In the genomic region with DNA sequence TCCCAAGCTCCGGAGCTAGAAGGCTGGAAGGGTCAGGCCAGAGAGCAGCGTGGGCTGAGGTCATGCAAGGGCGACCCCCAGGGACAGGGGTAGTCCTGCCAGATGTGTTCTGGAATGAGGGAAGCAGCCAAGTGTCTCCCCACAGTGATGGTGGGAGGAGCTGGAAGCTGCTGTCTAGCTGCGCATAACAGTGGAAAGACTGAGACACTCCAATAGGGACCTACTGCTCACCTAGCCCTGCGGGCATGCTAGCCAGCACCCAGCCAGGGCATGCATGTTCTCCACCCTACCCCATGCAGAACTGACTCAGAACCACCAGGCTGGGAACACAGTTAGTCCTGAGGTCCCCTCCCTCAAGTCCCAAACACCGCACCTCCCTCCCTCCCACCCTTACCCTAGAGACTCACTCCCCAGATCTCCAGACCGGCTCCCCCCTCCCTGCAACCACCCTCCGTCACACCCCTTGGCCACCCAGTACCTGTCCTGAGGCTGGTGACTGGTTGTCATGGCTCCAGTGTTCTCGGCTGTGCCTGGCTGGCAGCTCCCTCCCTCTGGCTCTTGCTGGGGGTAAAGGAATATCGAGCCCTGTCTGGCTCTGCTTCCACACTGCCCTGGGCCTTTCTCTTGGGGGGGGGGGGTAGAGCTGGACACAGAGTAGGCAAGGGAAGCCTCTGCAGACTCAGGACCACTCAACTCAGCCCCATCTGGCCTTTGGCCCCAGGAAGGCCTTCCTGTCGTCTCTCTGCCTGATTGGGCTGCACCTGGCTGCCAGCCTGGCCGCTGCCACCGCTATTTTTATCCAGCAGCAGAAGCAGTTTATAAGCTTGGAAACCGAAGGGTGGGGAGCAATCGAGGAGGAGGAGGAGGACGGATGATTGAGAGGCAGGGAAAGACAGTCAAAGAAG, we compare ENCODE assay signal across 8 mouse cellular contexts. TPM values are rescaled to one million over a fixed set of nuclear protein-coding genes. Genes with fewer than 3 reads are reported as not detected.
DNase-seq lines count a peak whose midpoint lies in the region; ATAC-seq and TF ChIP-seq lines count a peak whose summit lies in the region.

No protein-coding gene starts in this region.

- TF ChIP-seq POLR2A in ES-Bruce4 (IDR thresholded peaks at IDR 0.05; ENCODE audit: insufficient read depth, low read length) = no peak

- 65% methylated on average over 16 of the region's 16 CpGs for WGBS in forebrain, embryonic 13.5 days
- WGBS in limb, embryonic 12.5 days = 47% methylated on average over 16 of the region's 16 CpGs

- peaks cover 32% of the 10 kb centered on the region for H3K36me3 ChIP-seq in ES-Bruce4 (ENCODE audit: control insufficient read depth, insufficient read depth, low read length, poor library complexity, severe bottlenecking)
- H3K36me3 ChIP-seq in forebrain, embryonic 13.5 days (ENCODE audit: poor library complexity, severe bottlenecking) = peaks cover 17% of the 10 kb centered on the region
- peaks cover 9% of the 10 kb centered on the region; the same call in 1 of the 2 replicates for H3K36me3 ChIP-seq in limb, embryonic 12.5 days

- H3K4me2 ChIP-seq in forebrain, embryonic 13.5 days = peak overlapping the region; percentile 22; the same call in 1 of the 2 replicates
- peak overlapping the region; percentile 23; the same call in 1 of the 2 replicates for H3K4me2 ChIP-seq in limb, embryonic 12.5 days

- peak overlapping the region; percentile 40 for H3K4me3 ChIP-seq in ES-Bruce4 (ENCODE audit: low read depth, low read length)
- no peak overlapping the region for H3K4me3 ChIP-seq in forebrain, embryonic 13.5 days
- H3K4me3 ChIP-seq in limb, embryonic 12.5 days (replicated peaks) = no peak overlapping the region

- peaks cover 3% of the 10 kb centered on the region for H3K4me1 ChIP-seq in ES-Bruce4 (ENCODE audit: control insufficient read depth, insufficient read depth, low read length)
- H3K4me1 ChIP-seq in forebrain, embryonic 13.5 days = peaks cover 50% of the 10 kb centered on the region
- H3K4me1 ChIP-seq in limb, embryonic 12.5 days (replicated peaks) = peaks cover 61% of the 10 kb centered on the region

- no peak for ATAC-seq in forebrain, embryonic 13.5 days
- ATAC-seq in limb, embryonic 12.5 days (ENCODE audit: insufficient number of reproducible peaks, insufficient read depth, low FRiP score, low TSS enrichment, low read depth) = no peak

- peak overlapping the region; percentile 75; the same call in 1 of the 2 replicates for H3K9ac ChIP-seq in ES-Bruce4 (ENCODE audit: low read depth, poor library complexity, severe bottlenecking)
- peak overlapping the region; percentile 40 for H3K9ac ChIP-seq in forebrain, embryonic 13.5 days
- peak overlapping the region; percentile 50 for H3K9ac ChIP-seq in limb, embryonic 12.5 days (replicated peaks)

- H3K27ac ChIP-seq in ES-Bruce4 (ENCODE audit: insufficient read depth, low read length) = 0 out of 2 replicates have a peak overlapping the region, but pooled peaks have one; percentile 16
- no peak overlapping the region for H3K27ac ChIP-seq in forebrain, embryonic 13.5 days
- no peak overlapping the region for H3K27ac ChIP-seq in limb, embryonic 12.5 days

- H3K27me3 ChIP-seq in ES-Bruce4 (ENCODE audit: control insufficient read depth, insufficient read depth, low read length, poor library complexity, severe bottlenecking) = no peaks in the 10 kb centered on the region
- peaks cover 8% of the 10 kb centered on the region for H3K27me3 ChIP-seq in forebrain, embryonic 13.5 days
- H3K27me3 ChIP-seq in limb, embryonic 12.5 days = peaks cover 41% of the 10 kb centered on the region

- peak; percentile 72 for TF ChIP-seq EP300 in ES-Bruce4 (IDR thresholded peaks at IDR 0.05; ENCODE audit: insufficient read depth, low read depth, low read length)

- peak; percentile 65 for DNase-seq in adrenal gland, adult 2 months
- DNase-seq in adrenal gland, postnatal 4 days (ENCODE audit: low spot score in 2 of 2) = no peak
- DNase-seq in heart, postnatal 36 days = peak; percentile 69 to 77
- peak; percentile 38 for DNase-seq in thymus, postnatal 4 days
- DNase-seq in layer of hippocampus, adult 18-20 months (ENCODE audit: low spot score in 2 of 2) = no peak

- TF ChIP-seq CTCF in ES-Bruce4 (IDR thresholded peaks at IDR 0.05; ENCODE audit: low read depth, low read length) = no peak

- H3K9me3 ChIP-seq in ES-Bruce4 (replicated peaks; ENCODE audit: control insufficient read depth, insufficient read depth, low read length, poor library complexity, severe bottlenecking) = no peaks in the 10 kb centered on the region
- no peaks in the 10 kb centered on the region for H3K9me3 ChIP-seq in forebrain, embryonic 13.5 days (replicated peaks)
- H3K9me3 ChIP-seq in limb, embryonic 12.5 days = peaks cover 5% of the 10 kb centered on the region; the same call in 1 of the 2 replicates

- intact Hi-C loops in heart, postnatal 36 days (cut with DNase I) = no loop called here

RNA-seq across cellular contexts. Expression of gene Slc29a1, which starts 7.5 kb away (rescaled TPM):
- 100 to 1,000 TPM; 104 to 197 TPM for total RNA-seq in adrenal gland, adult 2 months (2021)
- 288 and 410 TPM in 2 replicates for polyA plus RNA-seq in adrenal gland, adult 2 months (2012; rRNA removed)
- total RNA-seq in adrenal gland, postnatal 4 days (2021) = 100 to 1,000 TPM; 138 to 145 TPM
- 132 and 134 TPM in 2 replicates for polyA plus RNA-seq in ES-Bruce4 (2011; ENCODE audit: insufficient read depth, insufficient read length, low read depth, missing spikeins)
- 47.2 and 51.9 TPM in 2 replicates for polyA plus RNA-seq in forebrain, embryonic 13.5 days (2015; fragmentation: Nextera tagmentation; extraction: Ambion mirVana)
- total RNA-seq in heart, postnatal 36 days (2021) = 10 to 100 TPM; 66.7 to 73.5 TPM
- 55.4 and 58.7 TPM in 2 replicates for polyA plus RNA-seq in limb, embryonic 12.5 days (2016; fragmentation: Nextera tagmentation; extraction: Ambion mirVana)
- total RNA-seq in layer of hippocampus, adult 18-20 months (2021) = 10 to 100 TPM; 16.4 to 20.4 TPM

RNA-seq across cellular contexts. Expression of gene Mymx, which starts 9.9 kb away (rescaled TPM):
- not detected for total RNA-seq in adrenal gland, adult 2 months (2021)
- polyA plus RNA-seq in adrenal gland, adult 2 months (2012; rRNA removed) = 0.18 and 0.55 TPM in 2 replicates
- 1 to 10 TPM; 1.6 to 4.0 TPM for total RNA-seq in adrenal gland, postnatal 4 days (2021)
- polyA plus RNA-seq in ES-Bruce4 (2011; ENCODE audit: insufficient read depth, insufficient read length, low read depth, missing spikeins) = 19.2 and 22.6 TPM in 2 replicates
- polyA plus RNA-seq in forebrain, embryonic 13.5 days (2015; fragmentation: Nextera tagmentation; extraction: Ambion mirVana) = not detected in 2 replicates
- not detected for total RNA-seq in heart, postnatal 36 days (2021)
- 15.8 and 16.4 TPM in 2 replicates for polyA plus RNA-seq in limb, embryonic 12.5 days (2016; fragmentation: Nextera tagmentation; extraction: Ambion mirVana)
- total RNA-seq in layer of hippocampus, adult 18-20 months (2021) = not detected

RNA-seq across cellular contexts. Expression of gene Hsp90ab1, which starts 18.9 kb away (rescaled TPM):
- total RNA-seq in adrenal gland, adult 2 months (2021) = 1,000 to 10,000 TPM; 1,973 to 2,851 TPM
- 197 and 291 TPM in 2 replicates for polyA plus RNA-seq in adrenal gland, adult 2 months (2012; rRNA removed)
- 1,000 to 10,000 TPM; 1,575 to 1,663 TPM for total RNA-seq in adrenal gland, postnatal 4 days (2021)
- 3,626 and 3,708 TPM in 2 replicates for polyA plus RNA-seq in ES-Bruce4 (2011; ENCODE audit: insufficient read depth, insufficient read length, low read depth, missing spikeins)
- polyA plus RNA-seq in forebrain, embryonic 13.5 days (2015; fragmentation: Nextera tagmentation; extraction: Ambion mirVana) = 1,763 and 1,849 TPM in 2 replicates
- total RNA-seq in heart, postnatal 36 days (2021) = 1,000 to 10,000 TPM; 1,126 to 1,337 TPM
- 1,474 and 1,563 TPM in 2 replicates for polyA plus RNA-seq in limb, embryonic 12.5 days (2016; fragmentation: Nextera tagmentation; extraction: Ambion mirVana)
- total RNA-seq in layer of hippocampus, adult 18-20 months (2021) = 1,000 to 10,000 TPM; 1,799 to 1,827 TPM

RNA-seq across cellular contexts. Expression of gene Slc35b2, which starts 28.3 kb away (rescaled TPM):
- total RNA-seq in adrenal gland, adult 2 months (2021) = 10 to 100 TPM; 43.6 to 59.7 TPM
- 167 and 198 TPM in 2 replicates for polyA plus RNA-seq in adrenal gland, adult 2 months (2012; rRNA removed)
- total RNA-seq in adrenal gland, postnatal 4 days (2021) = 10 to 100 TPM; 69.2 to 71.8 TPM
- 28.2 and 31.7 TPM in 2 replicates for polyA plus RNA-seq in ES-Bruce4 (2011; ENCODE audit: insufficient read depth, insufficient read length, low read depth, missing spikeins)
- 89.1 and 107 TPM in 2 replicates for polyA plus RNA-seq in forebrain, embryonic 13.5 days (2015; fragmentation: Nextera tagmentation; extraction: Ambion mirVana)
- 10 to 100 TPM; 27.6 to 32.7 TPM for total RNA-seq in heart, postnatal 36 days (2021)
- polyA plus RNA-seq in limb, embryonic 12.5 days (2016; fragmentation: Nextera tagmentation; extraction: Ambion mirVana) = 96.9 and 106 TPM in 2 replicates
- total RNA-seq in layer of hippocampus, adult 18-20 months (2021) = 10 to 100 TPM; 26.2 to 29.9 TPM

RNA-seq across cellular contexts. Expression of gene Nfkbie, which starts 36.5 kb away (rescaled TPM):
- total RNA-seq in adrenal gland, adult 2 months (2021) = 1 to 10 TPM; 3.0 to 5.6 TPM
- polyA plus RNA-seq in adrenal gland, adult 2 months (2012; rRNA removed) = 5.2 and 6.4 TPM in 2 replicates
- 1 to 10 TPM; 3.0 to 4.5 TPM for total RNA-seq in adrenal gland, postnatal 4 days (2021)
- polyA plus RNA-seq in ES-Bruce4 (2011; ENCODE audit: insufficient read depth, insufficient read length, low read depth, missing spikeins) = 2.7 and 3.0 TPM in 2 replicates
- 5.1 TPM in 2 replicates for polyA plus RNA-seq in forebrain, embryonic 13.5 days (2015; fragmentation: Nextera tagmentation; extraction: Ambion mirVana)
- 1 to 10 TPM; 1.4 to 1.5 TPM for total RNA-seq in heart, postnatal 36 days (2021)
- 6.5 and 6.6 TPM in 2 replicates for polyA plus RNA-seq in limb, embryonic 12.5 days (2016; fragmentation: Nextera tagmentation; extraction: Ambion mirVana)
- total RNA-seq in layer of hippocampus, adult 18-20 months (2021) = 1 to 10 TPM; 2.3 to 2.5 TPM

Comparison
In these comparisons a context has a peak if more than half of its experiments do, and no peak if none do; other contexts are left out.
1. DNase-seq: peak in adrenal gland, adult 2 months (single experiment), heart, postnatal 36 days (2 of 2) and thymus, postnatal 4 days (single experiment); none in adrenal gland, postnatal 4 days (0 of 2) and layer of hippocampus, adult 18-20 months (0 of 2).
2. Peak in every context shown above with its lines, with median percentiles within 50 percentile points of each other: H3K9ac ChIP-seq.